Mouse (Mus musculus): ENCODE measurements around the gene Ttc24. TPM values are rescaled to one million over a fixed set of nuclear protein-coding genes. Genes with fewer than 3 reads are reported as not detected.

Gene Ttc24
- polyA plus RNA-seq, 1 experiment, result 0.55 TPM

DNA sequence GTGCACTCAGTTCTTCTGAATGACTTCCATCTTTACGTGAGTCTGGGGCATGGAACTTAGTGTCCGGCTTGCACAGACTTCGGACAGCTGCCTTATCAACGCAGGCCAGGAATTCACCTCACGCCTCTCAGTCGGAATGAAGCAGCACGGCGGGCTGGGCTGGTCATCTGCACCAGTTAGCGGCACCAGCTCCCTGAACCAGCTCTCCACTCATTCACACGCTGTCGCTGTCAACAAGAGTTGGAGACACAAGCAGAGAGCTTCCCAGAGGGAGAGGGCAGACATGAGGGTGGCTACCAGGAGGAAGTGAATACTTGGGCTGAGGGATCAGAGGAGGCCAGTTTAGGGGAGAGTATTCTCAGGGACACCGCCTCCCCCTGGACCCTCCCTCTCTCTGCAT, 36.3 kb upstream of the Ttc24 start:
- Histone ChIP-seq H3K27me3 (ENCODE audit: control insufficient read depth, insufficient read depth, low read length) (no peaks in the 10 kb centered on the region), H3K27ac (ENCODE audit: control insufficient read depth, insufficient read depth, low read length) (no peak overlapping the region), H3K4me3 (ENCODE audit: control insufficient read depth, insufficient read depth, low read length) (no peak overlapping the region), H3K4me1 (replicated peaks; ENCODE audit: control insufficient read depth, insufficient read depth, low read length) (no peaks in the 10 kb centered on the region), H3K36me3 (ENCODE audit: control insufficient read depth, insufficient read depth, low read length) (no peaks in the 10 kb centered on the region)
- TF ChIP-seq CTCF (IDR thresholded peaks at IDR 0.05; ENCODE audit: borderline replicate concordance, control insufficient read depth, extremely low read depth, insufficient read depth, low read length, poor library complexity) (no peak), POLR2A (IDR thresholded peaks at IDR 0.05; ENCODE audit: control insufficient read depth, extremely low read depth, insufficient read depth, low read length, poor library complexity) (no peak)
- WGBS, result 97% methylated on average over 12 of the region's 12 CpGs
- no peak for DNase-seq

DNA sequence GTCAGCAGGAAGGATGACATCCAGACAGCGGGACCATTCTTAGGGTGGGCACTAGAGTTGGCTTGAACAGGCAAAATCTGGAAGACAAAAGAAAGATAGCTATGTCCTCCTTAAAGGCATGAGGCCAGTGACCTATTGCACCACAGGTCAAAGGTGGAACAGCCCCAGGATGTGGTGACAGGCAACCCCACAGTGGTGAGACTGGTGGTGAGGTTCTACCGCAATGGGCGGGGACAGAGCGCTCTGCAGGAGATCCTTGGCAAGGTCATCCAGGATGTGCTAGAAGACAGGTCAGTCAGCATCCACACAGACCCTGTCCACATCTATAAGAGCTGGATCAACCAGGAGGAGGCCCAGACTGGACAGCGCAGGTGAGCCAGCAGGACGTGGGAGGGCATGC, 31.0 kb upstream of the Ttc24 start:
- H3K36me3 ChIP-seq (ENCODE audit: control insufficient read depth, insufficient read depth, low read length), result no peaks in the 10 kb centered on the region
- no peak overlapping the region for H3K4me3 ChIP-seq (ENCODE audit: control insufficient read depth, insufficient read depth, low read length)
- 96% methylated on average over 6 of the region's 6 CpGs for WGBS
- no peak overlapping the region for H3K27ac ChIP-seq (ENCODE audit: control insufficient read depth, insufficient read depth, low read length)
- H3K4me1 ChIP-seq (replicated peaks; ENCODE audit: control insufficient read depth, insufficient read depth, low read length), result no peaks in the 10 kb centered on the region
- TF ChIP-seq CTCF (IDR thresholded peaks at IDR 0.05; ENCODE audit: borderline replicate concordance, control insufficient read depth, extremely low read depth, insufficient read depth, low read length, poor library complexity) (no peak), POLR2A (IDR thresholded peaks at IDR 0.05; ENCODE audit: control insufficient read depth, extremely low read depth, insufficient read depth, low read length, poor library complexity) (no peak)
- H3K27me3 ChIP-seq (ENCODE audit: control insufficient read depth, insufficient read depth, low read length), result no peaks in the 10 kb centered on the region
- DNase-seq, result no peak

GRCm38 (mm10) chr3:88106126-88106525, 28.0 kb upstream of the Ttc24 start:
- TF ChIP-seq POLR2A (IDR thresholded peaks at IDR 0.05; ENCODE audit: control insufficient read depth, extremely low read depth, insufficient read depth, low read length, poor library complexity) (no peak), CTCF (IDR thresholded peaks at IDR 0.05; ENCODE audit: borderline replicate concordance, control insufficient read depth, extremely low read depth, insufficient read depth, low read length, poor library complexity) (no peak)
- no peaks in the 10 kb centered on the region for H3K27me3 ChIP-seq (ENCODE audit: control insufficient read depth, insufficient read depth, low read length)
- no peaks in the 10 kb centered on the region for H3K4me1 ChIP-seq (replicated peaks; ENCODE audit: control insufficient read depth, insufficient read depth, low read length)
- no peak overlapping the region for H3K4me3 ChIP-seq (ENCODE audit: control insufficient read depth, insufficient read depth, low read length)
- no peak overlapping the region for H3K27ac ChIP-seq (ENCODE audit: control insufficient read depth, insufficient read depth, low read length)
- no peaks in the 10 kb centered on the region for H3K36me3 ChIP-seq (ENCODE audit: control insufficient read depth, insufficient read depth, low read length)
- WGBS, result 98% methylated on average over 4 of the region's 4 CpGs
- no peak for DNase-seq

- WGBS, result 75% methylated on average over 6 of the region's 6 CpGs
- H3K27me3 ChIP-seq (ENCODE audit: control insufficient read depth, insufficient read depth, low read length), result no peaks in the 10 kb centered on the region
- no peak overlapping the region for H3K4me3 ChIP-seq (ENCODE audit: control insufficient read depth, insufficient read depth, low read length)
- no peaks in the 10 kb centered on the region for H3K36me3 ChIP-seq (ENCODE audit: control insufficient read depth, insufficient read depth, low read length)
- TF ChIP-seq POLR2A (IDR thresholded peaks at IDR 0.05; ENCODE audit: control insufficient read depth, extremely low read depth, insufficient read depth, low read length, poor library complexity) (no peak), CTCF (IDR thresholded peaks at IDR 0.05; ENCODE audit: borderline replicate concordance, control insufficient read depth, extremely low read depth, insufficient read depth, low read length, poor library complexity) (no peak)
- no peak overlapping the region for H3K27ac ChIP-seq (ENCODE audit: control insufficient read depth, insufficient read depth, low read length)
- no peaks in the 10 kb centered on the region for H3K4me1 ChIP-seq (replicated peaks; ENCODE audit: control insufficient read depth, insufficient read depth, low read length)
- no peak for DNase-seq
These were observed 24.5 kb upstream of the Ttc24 start for GRCm38 (mm10) chr3:88102611-88103010.

DNA sequence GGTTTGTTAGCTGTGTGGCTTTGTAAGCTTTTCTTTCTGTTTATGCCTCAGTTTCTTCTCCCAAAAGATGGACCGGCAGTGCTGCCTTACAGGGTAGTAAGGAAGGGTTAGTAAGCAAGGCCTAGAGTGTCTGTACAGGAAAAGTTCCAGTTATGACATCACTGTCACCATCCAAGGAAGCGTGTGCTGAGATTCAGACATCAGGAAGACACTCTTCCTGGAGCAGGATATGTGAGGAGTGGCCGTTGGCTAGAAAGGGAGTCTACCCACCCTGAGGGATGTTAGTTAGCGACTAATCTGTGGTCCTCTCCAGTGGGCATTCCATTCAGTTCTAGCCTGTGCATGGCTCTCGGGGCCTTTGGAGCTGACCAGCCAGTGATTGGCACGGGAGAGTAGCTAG, 24.1 kb upstream of the Ttc24 start:
- Histone ChIP-seq H3K4me3 (ENCODE audit: control insufficient read depth, insufficient read depth, low read length) (no peak overlapping the region), H3K27ac (ENCODE audit: control insufficient read depth, insufficient read depth, low read length) (no peak overlapping the region), H3K36me3 (ENCODE audit: control insufficient read depth, insufficient read depth, low read length) (no peaks in the 10 kb centered on the region), H3K27me3 (ENCODE audit: control insufficient read depth, insufficient read depth, low read length) (no peaks in the 10 kb centered on the region), H3K4me1 (replicated peaks; ENCODE audit: control insufficient read depth, insufficient read depth, low read length) (no peaks in the 10 kb centered on the region)
- TF ChIP-seq CTCF (IDR thresholded peaks at IDR 0.05; ENCODE audit: borderline replicate concordance, control insufficient read depth, extremely low read depth, insufficient read depth, low read length, poor library complexity) (no peak), POLR2A (IDR thresholded peaks at IDR 0.05; ENCODE audit: control insufficient read depth, extremely low read depth, insufficient read depth, low read length, poor library complexity) (no peak)
- no peak for DNase-seq
- WGBS, result 89% methylated on average over 6 of the region's 6 CpGs

DNA sequence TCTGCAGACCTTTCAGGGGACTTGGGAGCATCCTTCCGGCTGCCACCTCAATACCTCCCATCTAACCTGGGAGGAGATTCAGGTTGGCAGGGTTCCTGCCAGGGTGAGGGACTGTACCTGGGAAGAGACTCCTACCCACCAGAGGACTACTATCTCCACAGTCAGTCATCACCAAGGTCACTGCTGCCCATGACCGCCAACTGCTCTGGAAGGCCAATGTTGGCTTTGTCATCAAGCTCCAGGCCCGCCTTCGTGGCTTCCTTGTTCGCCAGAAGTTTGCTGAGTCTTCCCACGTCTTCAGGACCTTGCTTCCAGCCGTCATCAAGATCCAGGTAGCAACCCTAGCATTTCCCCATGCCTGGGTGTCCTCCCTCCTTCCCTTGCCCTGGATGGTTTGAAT, 23.6 kb upstream of the Ttc24 start:
- Histone ChIP-seq H3K4me3 (ENCODE audit: control insufficient read depth, insufficient read depth, low read length) (no peak overlapping the region), H3K27me3 (ENCODE audit: control insufficient read depth, insufficient read depth, low read length) (no peaks in the 10 kb centered on the region), H3K36me3 (ENCODE audit: control insufficient read depth, insufficient read depth, low read length) (no peaks in the 10 kb centered on the region), H3K4me1 (replicated peaks; ENCODE audit: control insufficient read depth, insufficient read depth, low read length) (no peaks in the 10 kb centered on the region), H3K27ac (ENCODE audit: control insufficient read depth, insufficient read depth, low read length) (no peak overlapping the region)
- TF ChIP-seq POLR2A (IDR thresholded peaks at IDR 0.05; ENCODE audit: control insufficient read depth, extremely low read depth, insufficient read depth, low read length, poor library complexity), result no peak
- TF ChIP-seq CTCF (IDR thresholded peaks at IDR 0.05; ENCODE audit: borderline replicate concordance, control insufficient read depth, extremely low read depth, insufficient read depth, low read length, poor library complexity), result no peak
- 92% methylated on average over 7 of the region's 7 CpGs for WGBS
- no peak for DNase-seq

- H3K4me1 ChIP-seq (replicated peaks; ENCODE audit: control insufficient read depth, insufficient read depth, low read length), result no peaks in the 10 kb centered on the region
- H3K36me3 ChIP-seq (ENCODE audit: control insufficient read depth, insufficient read depth, low read length), result no peaks in the 10 kb centered on the region
- TF ChIP-seq CTCF (IDR thresholded peaks at IDR 0.05; ENCODE audit: borderline replicate concordance, control insufficient read depth, extremely low read depth, insufficient read depth, low read length, poor library complexity) (no peak), POLR2A (IDR thresholded peaks at IDR 0.05; ENCODE audit: control insufficient read depth, extremely low read depth, insufficient read depth, low read length, poor library complexity) (no peak)
- WGBS, result 38% methylated on average over 3 of the region's 3 CpGs
- no peak overlapping the region for H3K4me3 ChIP-seq (ENCODE audit: control insufficient read depth, insufficient read depth, low read length)
- no peak overlapping the region for H3K27ac ChIP-seq (ENCODE audit: control insufficient read depth, insufficient read depth, low read length)
- no peaks in the 10 kb centered on the region for H3K27me3 ChIP-seq (ENCODE audit: control insufficient read depth, insufficient read depth, low read length)
- DNase-seq, result no peak
These were observed 22.1 kb upstream of the Ttc24 start for GRCm38 (mm10) chr3:88100251-88100650.
